Mouse (Mus musculus): ENCODE measurements at regions not wholly inside any gene's neighbourhood (a gene's known extent, or its start where the extent isn't known, plus 50 kb on each side); places are given as distances from the start of the nearest gene placed in this dataset.
"Not testable (repeated sequence)": the region's sequence is repeated elsewhere in the genome, so short reads cannot be mapped to it uniquely, and the experiment has no call there.

GRCm38 (mm10) chr5:148776796-148777659 lies 152.1 kb downstream of the Katnal1 start:
- DNase-seq (ENCODE audit: low read depth, low spot score): peak; percentile 70

- DNase-seq (ENCODE audit: low read depth, low spot score): no peak
These were observed 153.9 kb downstream of the Katnal1 start for GRCm38 (mm10) chr5:148775232-148775631.

GRCm38 (mm10) chr5:148774446-148774845 lies 154.7 kb downstream of the Katnal1 start:
- no peak for DNase-seq (ENCODE audit: low read depth, low spot score)

GRCm38 (mm10) chr5:148769452-148769851 lies 159.7 kb downstream of the Katnal1 start:
- DNase-seq (ENCODE audit: low read depth, low spot score): peak; percentile 91

- DNase-seq (ENCODE audit: low read depth, low spot score): no peak
These were observed 160.8 kb downstream of the Katnal1 start for GRCm38 (mm10) chr5:148768346-148768745.

GRCm38 (mm10) chr5:148765993-148766392 lies 163.1 kb downstream of the Katnal1 start:
- no peak for DNase-seq (ENCODE audit: low read depth, low spot score)

- DNase-seq (ENCODE audit: low read depth, low spot score): no peak
These were observed 169.0 kb downstream of the Katnal1 start for GRCm38 (mm10) chr5:148760108-148760507.

GRCm38 (mm10) chr5:148758786-148759185 lies 170.3 kb downstream of the Katnal1 start:
- no peak for DNase-seq (ENCODE audit: low read depth, low spot score)

GRCm38 (mm10) chr5:148757715-148758114 lies 171.4 kb downstream of the Katnal1 start:
- DNase-seq (ENCODE audit: low read depth, low spot score): no peak

- DNase-seq (ENCODE audit: low read depth, low spot score): no peak
These were observed 171.9 kb downstream of the Katnal1 start for GRCm38 (mm10) chr5:148757236-148757635.

GRCm38 (mm10) chr5:148756246-148756930 lies 172.7 kb downstream of the Katnal1 start:
- DNase-seq (ENCODE audit: low read depth, low spot score): no peak

- no peak for DNase-seq (ENCODE audit: low read depth, low spot score)
These were observed 173.3 kb downstream of the Katnal1 start for GRCm38 (mm10) chr5:148755807-148756206.

- DNase-seq (ENCODE audit: low read depth, low spot score): no peak
These were observed 174.2 kb downstream of the Katnal1 start for GRCm38 (mm10) chr5:148754896-148755295.

- no peak for DNase-seq (ENCODE audit: low read depth, low spot score)
These were observed 174.8 kb downstream of the Katnal1 start for GRCm38 (mm10) chr5:148754363-148754762.

- no peak for DNase-seq (ENCODE audit: low read depth, low spot score)
These were observed 175.7 kb downstream of the Katnal1 start for GRCm38 (mm10) chr5:148753457-148753856.

- no peak for DNase-seq (ENCODE audit: low read depth, low spot score)
These were observed 177.1 kb downstream of the Katnal1 start for GRCm38 (mm10) chr5:148751980-148752379.

- DNase-seq (ENCODE audit: low read depth, low spot score): peak; percentile 35
These were observed 179.0 kb downstream of the Katnal1 start for GRCm38 (mm10) chr5:148750002-148750734.

GRCm38 (mm10) chr5:148747972-148748764 lies 181.0 kb downstream of the Katnal1 start:
- no peak for DNase-seq (ENCODE audit: low read depth, low spot score)

GRCm38 (mm10) chr5:148747549-148747948 lies 181.6 kb downstream of the Katnal1 start:
- no peak for DNase-seq (ENCODE audit: low read depth, low spot score)

GRCm38 (mm10) chr5:148746726-148747125 lies 182.4 kb downstream of the Katnal1 start:
- not testable (repeated sequence) for DNase-seq (ENCODE audit: low read depth, low spot score)

GRCm38 (mm10) chr5:148744676-148745391 lies 184.3 kb downstream of the Katnal1 start:
- DNase-seq (ENCODE audit: low read depth, low spot score): no peak
